Mouse (Mus musculus): ENCODE data around the gene Acot1.
"Not testable (repeated sequence)": the region's sequence is repeated elsewhere in the genome, so short reads cannot be mapped to it uniquely, and the experiment has no call there.

DNA sequence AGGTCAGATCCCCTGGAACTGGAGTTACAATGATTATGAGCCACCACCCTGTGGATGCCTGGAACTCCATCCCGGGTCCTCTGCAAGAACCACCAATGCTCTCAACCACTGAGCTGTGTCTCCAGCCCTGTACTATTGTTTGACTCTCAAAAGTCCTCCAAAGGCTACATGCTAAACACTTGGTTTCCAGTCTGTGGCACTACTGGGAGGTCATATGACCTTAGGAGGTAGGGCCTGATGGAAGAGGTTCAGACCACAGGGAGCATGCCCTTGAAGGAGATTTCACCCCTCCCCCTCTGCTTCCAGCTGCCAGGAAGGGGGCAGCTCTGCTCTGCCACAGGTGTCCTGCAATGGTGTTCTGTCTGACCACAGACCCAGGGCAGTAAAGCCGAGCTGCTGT lies 24.0 kb downstream of the Acot1 start:
- not testable (repeated sequence) for TF ChIP-seq POLR2A (IDR thresholded peaks at IDR 0.05; ENCODE audit: extremely low read depth, insufficient read depth, low read length); CTCF (IDR thresholded peaks at IDR 0.05; ENCODE audit: low read depth, low read length)

Data from liver, adult 2 months (tissue).